Mouse (Mus musculus) embryo, embryonic 10.5 days (tissue): ENCODE results near the gene Vmn1r74.
"Not testable (repeated sequence)": the region's sequence is repeated elsewhere in the genome, so short reads cannot be mapped to it uniquely, and the experiment has no call there.

Experiments
- DNase-seq: peaks from one replicate; pipeline ENCODE4 v3.0.0-alpha.2; 2015; ENCODE audit warnings: low spot score

Vmn1r74 gene

GRCm38 (mm10) chr7:11833680-11834079 lies at the start of gene Vmn1r74:
Gene Vmn1r74 (plus strand): TSS chr7:11833980.
- no peak for DNase-seq

- DNase-seq: no peak
Observed at GRCm38 (mm10) chr7:11813751-11814150, 20.0 kb upstream of the Vmn1r74 start.

GRCm38 (mm10) chr7:11822166-11822565 lies 11.6 kb upstream of the Vmn1r74 start:
- no peak for DNase-seq

GRCm38 (mm10) chr7:11823246-11823645 lies 10.5 kb upstream of the Vmn1r74 start:
- not testable (repeated sequence) for DNase-seq

- no peak for DNase-seq
Observed at GRCm38 (mm10) chr7:11874330-11874729, 40.5 kb downstream of the Vmn1r74 start, which contains the start of gene Vmn1r75. Gene Vmn1r75 (plus strand): TSS chr7:11874630.
